Mouse (Mus musculus): Measurements from ENCODE around the gene Nmrk1. TPM values are rescaled to one million over a fixed set of nuclear protein-coding genes. Genes with fewer than 3 reads are reported as not detected.
"Not testable (repeated sequence)": the region's sequence is repeated elsewhere in the genome, so short reads cannot be mapped to it uniquely, and the experiment has no call there.

The Nmrk1 gene
- 8.8 and 10.2 TPM in 2 replicates for polyA plus RNA-seq (2012; rRNA removed)

DNA sequence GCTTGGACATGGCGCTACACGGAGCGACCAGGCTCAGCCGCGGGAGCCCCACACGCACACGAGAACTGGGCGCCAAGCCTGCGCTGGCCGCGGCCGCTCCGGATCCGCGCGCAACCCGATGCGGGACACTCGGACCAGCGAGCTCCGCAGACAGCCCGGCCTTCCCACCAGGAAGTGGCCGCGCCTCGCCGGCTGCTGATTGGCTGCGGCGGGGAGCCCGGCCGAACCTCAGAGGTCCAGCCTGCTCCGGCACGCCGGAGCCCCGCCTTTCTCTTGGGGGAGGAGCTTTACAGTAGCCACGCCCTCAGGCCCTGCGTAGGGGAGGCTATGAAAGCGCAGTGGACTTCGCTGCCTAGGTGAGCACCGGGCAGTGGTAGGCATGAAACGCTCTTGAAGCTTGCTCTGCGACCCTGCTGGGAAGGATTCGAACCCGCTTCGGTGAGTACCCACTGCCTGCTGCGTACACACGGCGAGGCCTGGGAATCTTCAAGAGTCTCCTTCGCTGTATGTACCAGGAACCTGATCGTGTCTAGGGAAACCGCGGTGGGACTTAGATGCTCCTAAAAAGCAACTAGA is at the start of gene Nmrk1, which contains the start of gene Ostf1:
Nmrk1 (plus strand) TSS at position 307 of the 576 bp plus-strand sequence.
Ostf1 (minus strand) TSS at position 180 of the 576 bp plus-strand sequence.
- Histone ChIP-seq H3K4me1 (ENCODE audit: control insufficient read depth, insufficient read depth, low read length) (peaks cover 1% of the 10 kb centered on the region; the same call in 1 of the 2 replicates), H3K27ac (ENCODE audit: insufficient read depth, low read length) (peak within 1 kb of the TSS; percentile 73), H3K4me3 (ENCODE audit: insufficient read depth, low read length) (peak within 1 kb of the TSS; percentile 90)
- TF ChIP-seq CTCF (IDR thresholded peaks at IDR 0.05; ENCODE audit: extremely low read depth, insufficient read depth, low read length) (no peak), POLR2A (IDR thresholded peaks at IDR 0.05; ENCODE audit: extremely low read depth, insufficient read depth, low read length) (peak; percentile 82; the same call in 1 of the 2 replicates)

DNA sequence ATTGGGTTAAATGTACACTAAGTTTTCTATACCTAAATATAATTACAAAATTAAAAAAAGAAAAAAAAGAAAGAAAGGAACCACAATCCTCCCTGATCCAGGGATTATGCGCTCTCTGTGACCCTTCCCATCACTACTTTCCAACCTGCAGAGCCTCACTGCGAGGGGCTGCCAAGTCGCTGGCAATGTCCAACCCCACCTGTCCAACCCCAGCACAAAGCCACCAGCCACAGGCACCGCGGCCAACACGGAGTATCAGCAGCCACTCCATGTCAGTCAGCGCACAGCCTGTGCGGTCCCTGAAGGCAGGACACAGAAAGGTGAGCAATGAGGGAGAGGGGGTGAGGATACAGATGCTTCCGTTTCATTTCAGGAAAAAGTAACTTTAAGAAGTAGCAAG is 49.5 kb upstream of the Nmrk1 start:
- TF ChIP-seq CTCF (IDR thresholded peaks at IDR 0.05; ENCODE audit: extremely low read depth, insufficient read depth, low read length) (no peak), POLR2A (IDR thresholded peaks at IDR 0.05; ENCODE audit: extremely low read depth, insufficient read depth, low read length) (no peak)
- Histone ChIP-seq H3K27ac (ENCODE audit: insufficient read depth, low read length) (no peak overlapping the region), H3K4me3 (ENCODE audit: insufficient read depth, low read length) (no peak overlapping the region), H3K4me1 (ENCODE audit: control insufficient read depth, insufficient read depth, low read length) (no peaks in the 10 kb centered on the region)

DNA sequence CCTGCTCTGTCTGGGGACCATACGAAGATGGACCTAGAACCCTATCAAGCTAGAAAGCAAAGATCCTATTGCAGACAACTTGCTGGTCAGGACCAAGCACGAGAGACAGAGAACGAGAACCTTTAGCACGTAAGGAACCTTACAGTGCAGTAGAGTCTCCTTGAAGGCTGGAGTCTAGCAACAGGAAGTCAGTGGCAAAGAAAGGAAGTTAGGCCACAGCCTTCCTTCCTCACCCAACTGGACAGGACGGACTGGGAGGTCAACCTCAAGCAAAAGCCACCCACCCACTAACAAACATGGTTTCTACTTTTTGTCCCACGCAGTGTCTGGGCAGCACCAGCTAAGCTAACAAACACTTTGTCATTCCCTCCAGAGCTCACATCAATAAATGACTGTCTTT is 48.9 kb upstream of the Nmrk1 start:
- TF ChIP-seq CTCF (IDR thresholded peaks at IDR 0.05; ENCODE audit: extremely low read depth, insufficient read depth, low read length), result no peak
- TF ChIP-seq POLR2A (IDR thresholded peaks at IDR 0.05; ENCODE audit: extremely low read depth, insufficient read depth, low read length), result no peak
- H3K4me1 ChIP-seq (ENCODE audit: control insufficient read depth, insufficient read depth, low read length), result no peaks in the 10 kb centered on the region
- H3K4me3 ChIP-seq (ENCODE audit: insufficient read depth, low read length), result no peak overlapping the region
- no peak overlapping the region for H3K27ac ChIP-seq (ENCODE audit: insufficient read depth, low read length)

DNA sequence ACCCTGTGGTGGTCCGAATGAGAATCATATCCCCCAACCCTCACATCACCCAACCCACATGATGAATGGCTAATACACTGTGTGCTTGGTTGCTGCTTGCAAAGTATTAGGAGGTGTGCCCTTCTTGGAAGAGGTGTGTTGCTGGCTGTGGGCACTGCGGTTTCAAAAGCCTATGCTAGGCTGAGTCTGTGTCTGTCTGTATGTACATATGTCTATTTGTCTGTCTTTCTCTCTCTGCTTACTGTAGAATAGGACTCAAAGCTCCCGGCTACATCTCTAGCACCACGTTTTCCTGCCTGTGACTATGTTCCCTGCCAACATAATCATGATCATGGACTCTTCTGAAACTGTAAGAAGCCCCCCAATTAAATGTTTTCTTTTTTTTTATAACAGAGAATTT is 48.0 kb upstream of the Nmrk1 start:
- H3K4me3 ChIP-seq (ENCODE audit: insufficient read depth, low read length), result no peak overlapping the region
- H3K27ac ChIP-seq (ENCODE audit: insufficient read depth, low read length), result no peak overlapping the region
- H3K4me1 ChIP-seq (ENCODE audit: control insufficient read depth, insufficient read depth, low read length), result no peaks in the 10 kb centered on the region
- no peak for TF ChIP-seq CTCF (IDR thresholded peaks at IDR 0.05; ENCODE audit: extremely low read depth, insufficient read depth, low read length)
- TF ChIP-seq POLR2A (IDR thresholded peaks at IDR 0.05; ENCODE audit: extremely low read depth, insufficient read depth, low read length), result no peak

DNA sequence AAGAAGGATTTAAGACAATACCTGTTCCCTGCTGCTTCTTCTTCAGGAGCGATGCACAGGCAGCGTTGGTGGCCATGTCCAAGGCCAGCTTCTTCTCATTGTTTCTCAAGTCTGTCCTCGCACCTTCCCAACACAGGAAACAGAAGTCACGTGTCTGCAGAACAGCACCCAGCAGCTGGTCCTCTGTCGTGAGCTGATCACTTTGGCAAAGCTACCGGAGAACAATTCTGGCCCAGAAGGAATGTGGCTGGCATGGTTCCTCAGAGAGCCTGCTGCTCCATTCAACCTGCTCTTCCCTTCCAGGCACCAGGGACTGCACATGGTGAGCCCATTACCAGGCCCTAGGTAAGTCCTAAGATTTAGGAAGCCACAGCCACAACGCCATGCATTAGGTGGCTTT is 47.1 kb upstream of the Nmrk1 start:
- Histone ChIP-seq H3K4me3 (ENCODE audit: insufficient read depth, low read length) (no peak overlapping the region), H3K27ac (ENCODE audit: insufficient read depth, low read length) (no peak overlapping the region), H3K4me1 (ENCODE audit: control insufficient read depth, insufficient read depth, low read length) (no peaks in the 10 kb centered on the region)
- TF ChIP-seq CTCF (IDR thresholded peaks at IDR 0.05; ENCODE audit: extremely low read depth, insufficient read depth, low read length), result no peak
- no peak for TF ChIP-seq POLR2A (IDR thresholded peaks at IDR 0.05; ENCODE audit: extremely low read depth, insufficient read depth, low read length)

DNA sequence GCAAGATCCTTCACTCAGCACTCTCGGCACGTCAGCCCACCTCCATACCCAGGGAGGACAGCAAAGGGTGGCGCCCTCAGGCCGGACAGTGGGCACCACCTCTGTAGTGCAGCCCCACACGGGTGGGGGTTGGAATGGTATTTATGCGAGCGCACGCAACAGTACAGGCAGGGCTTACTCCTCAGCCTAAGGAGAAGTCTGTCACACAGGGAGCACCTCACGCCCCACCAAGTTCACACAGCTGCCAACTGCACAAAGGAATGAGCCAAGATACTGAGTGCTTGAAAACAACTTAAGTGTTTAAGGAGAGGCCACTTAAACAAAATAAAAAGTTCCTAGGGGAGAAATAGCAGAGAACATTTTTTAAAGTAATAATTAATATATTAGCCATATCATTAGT is 44.6 kb upstream of the Nmrk1 start:
- no peaks in the 10 kb centered on the region; the same call in 1 of the 2 replicates for H3K4me1 ChIP-seq (ENCODE audit: control insufficient read depth, insufficient read depth, low read length)
- no peak overlapping the region for H3K27ac ChIP-seq (ENCODE audit: insufficient read depth, low read length)
- no peak for TF ChIP-seq POLR2A (IDR thresholded peaks at IDR 0.05; ENCODE audit: extremely low read depth, insufficient read depth, low read length)
- H3K4me3 ChIP-seq (ENCODE audit: insufficient read depth, low read length), result no peak overlapping the region

DNA sequence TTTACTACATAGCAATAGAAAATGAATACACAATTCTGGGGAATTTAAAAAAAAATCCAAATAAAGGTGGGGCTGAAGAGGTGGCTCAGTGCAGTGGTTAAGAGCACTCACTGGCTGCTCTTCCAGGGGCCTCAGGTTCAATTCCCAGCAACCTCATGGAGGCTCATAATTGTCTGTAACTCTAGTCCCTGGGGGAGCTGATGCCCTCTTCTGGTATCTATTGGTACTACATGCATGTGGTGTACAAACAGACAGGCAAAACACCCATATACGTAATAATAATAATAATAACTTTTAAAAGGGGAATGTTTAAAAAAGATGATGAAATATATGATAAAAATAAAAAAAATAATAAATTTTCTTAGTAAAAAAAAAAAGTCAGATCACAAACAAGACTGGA is 43.5 kb upstream of the Nmrk1 start:
- TF ChIP-seq CTCF (IDR thresholded peaks at IDR 0.05; ENCODE audit: extremely low read depth, insufficient read depth, low read length) (no peak), POLR2A (IDR thresholded peaks at IDR 0.05; ENCODE audit: extremely low read depth, insufficient read depth, low read length) (no peak)
- no peak overlapping the region for H3K4me3 ChIP-seq (ENCODE audit: insufficient read depth, low read length)
- H3K27ac ChIP-seq (ENCODE audit: insufficient read depth, low read length), result no peak overlapping the region
- no peaks in the 10 kb centered on the region; the same call in 1 of the 2 replicates for H3K4me1 ChIP-seq (ENCODE audit: control insufficient read depth, insufficient read depth, low read length)

DNA sequence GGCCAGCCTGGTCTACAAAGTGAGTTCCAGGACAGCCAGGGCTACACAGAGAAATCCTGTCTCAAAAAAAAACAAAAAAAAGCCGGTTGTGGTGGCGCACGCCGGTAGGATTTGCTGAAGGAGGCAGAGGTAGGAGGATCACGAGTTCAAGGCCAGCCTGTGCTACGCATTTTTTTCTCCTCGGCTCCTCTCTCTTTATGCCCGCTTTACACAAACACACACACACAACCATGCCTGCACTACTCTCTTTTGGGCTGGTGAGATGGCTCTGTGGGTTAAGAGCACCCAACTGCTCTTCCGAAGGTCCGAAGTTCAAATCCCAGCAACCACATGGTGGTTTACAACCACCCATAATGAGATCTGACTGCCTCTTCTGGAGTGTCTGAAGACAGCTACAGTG is 42.9 kb upstream of the Nmrk1 start:
- H3K4me3 ChIP-seq (ENCODE audit: insufficient read depth, low read length); H3K27ac ChIP-seq (ENCODE audit: insufficient read depth, low read length); H3K4me1 ChIP-seq (ENCODE audit: control insufficient read depth, insufficient read depth, low read length): not testable (repeated sequence)

DNA sequence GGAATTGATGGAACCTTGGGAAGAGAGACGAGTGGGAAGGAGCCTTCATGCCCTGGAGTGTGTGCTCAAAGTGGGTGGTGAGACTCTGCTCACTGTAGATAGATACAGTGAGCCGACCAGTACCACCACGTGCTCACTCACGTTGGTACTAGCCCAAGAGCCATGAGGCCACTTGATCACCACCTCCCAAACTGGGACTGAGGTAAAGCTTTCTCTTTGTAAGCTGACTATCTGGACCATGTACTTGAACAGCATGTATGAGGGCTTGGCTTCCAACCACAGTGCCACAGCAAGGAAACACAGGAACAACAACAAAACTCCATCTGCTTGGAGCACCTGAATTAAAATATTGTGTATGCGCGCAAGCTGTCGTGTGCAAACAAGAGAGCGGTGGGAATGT is 42.5 kb upstream of the Nmrk1 start:
- TF ChIP-seq CTCF (IDR thresholded peaks at IDR 0.05; ENCODE audit: extremely low read depth, insufficient read depth, low read length), result no peak
- TF ChIP-seq POLR2A (IDR thresholded peaks at IDR 0.05; ENCODE audit: extremely low read depth, insufficient read depth, low read length), result no peak
- Histone ChIP-seq H3K4me1 (ENCODE audit: control insufficient read depth, insufficient read depth, low read length) (no peaks in the 10 kb centered on the region; the same call in 1 of the 2 replicates), H3K4me3 (ENCODE audit: insufficient read depth, low read length) (no peak overlapping the region), H3K27ac (ENCODE audit: insufficient read depth, low read length) (no peak overlapping the region)

DNA sequence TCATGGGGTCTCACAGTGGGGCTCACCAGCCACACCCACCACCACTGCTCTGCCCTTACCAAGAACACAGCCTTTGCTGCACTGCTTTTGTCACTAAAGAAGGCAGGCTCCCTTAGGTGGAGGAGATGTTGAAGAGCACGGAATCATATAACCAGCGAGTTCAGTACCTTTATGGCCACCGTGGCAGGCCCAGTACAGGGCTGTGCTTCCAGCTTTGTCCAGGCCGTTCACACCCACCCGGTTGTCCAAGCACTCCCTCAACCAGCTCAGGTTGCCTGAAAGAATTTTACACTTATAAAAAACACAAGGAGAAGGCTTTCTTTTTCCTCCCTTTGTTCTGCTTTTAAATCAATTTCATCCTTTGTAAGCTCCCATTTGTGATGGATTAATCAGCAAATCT is 41.5 kb upstream of the Nmrk1 start:
- H3K4me1 ChIP-seq (ENCODE audit: control insufficient read depth, insufficient read depth, low read length), result no peaks in the 10 kb centered on the region; the same call in 1 of the 2 replicates

More for the DNA sequence above, 41.5 kb upstream of the Nmrk1 start:
- no peak overlapping the region for H3K27ac ChIP-seq (ENCODE audit: insufficient read depth, low read length)
- no peak overlapping the region for H3K4me3 ChIP-seq (ENCODE audit: insufficient read depth, low read length)
- no peak for TF ChIP-seq CTCF (IDR thresholded peaks at IDR 0.05; ENCODE audit: extremely low read depth, insufficient read depth, low read length)
- no peak for TF ChIP-seq POLR2A (IDR thresholded peaks at IDR 0.05; ENCODE audit: extremely low read depth, insufficient read depth, low read length)
